Mouse (Mus musculus): ENCODE measurements around the gene Desi1.
A peak's percentile ranks its signal among the peaks of the same experiment; 100 is the strongest.
"Not testable (repeated sequence)": the region's sequence is repeated elsewhere in the genome, so short reads cannot be mapped to it uniquely, and the experiment has no call there.

Desi1 gene

GRCm38 (mm10) chr15:82017461-82017860, 16.2 kb downstream of the Desi1 start:
- DNase-seq: no peak

DNA sequence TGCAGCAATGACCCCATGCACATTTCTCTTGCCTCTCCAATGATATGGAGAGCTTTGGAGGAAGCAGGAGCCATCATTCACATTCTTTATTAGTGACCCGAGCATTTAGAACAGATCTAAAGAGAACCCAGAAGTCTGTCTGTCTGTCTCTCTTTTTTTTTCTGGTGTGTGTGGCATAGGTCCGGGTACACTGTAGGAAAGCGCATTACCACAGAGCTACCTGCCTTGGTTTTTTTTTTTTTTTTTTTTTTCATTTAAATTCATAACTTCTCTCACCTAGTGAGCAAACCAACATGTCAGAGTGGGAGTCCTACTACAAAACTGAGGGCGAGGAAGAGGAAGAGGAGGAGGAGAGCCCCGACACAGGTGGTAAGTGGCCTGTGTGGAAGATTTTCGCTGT, 16.8 kb downstream of the Desi1 start:
- DNase-seq: no peak

GRCm38 (mm10) chr15:82016101-82016808, 17.4 kb downstream of the Desi1 start:
- DNase-seq: peak; percentile 99

DNA sequence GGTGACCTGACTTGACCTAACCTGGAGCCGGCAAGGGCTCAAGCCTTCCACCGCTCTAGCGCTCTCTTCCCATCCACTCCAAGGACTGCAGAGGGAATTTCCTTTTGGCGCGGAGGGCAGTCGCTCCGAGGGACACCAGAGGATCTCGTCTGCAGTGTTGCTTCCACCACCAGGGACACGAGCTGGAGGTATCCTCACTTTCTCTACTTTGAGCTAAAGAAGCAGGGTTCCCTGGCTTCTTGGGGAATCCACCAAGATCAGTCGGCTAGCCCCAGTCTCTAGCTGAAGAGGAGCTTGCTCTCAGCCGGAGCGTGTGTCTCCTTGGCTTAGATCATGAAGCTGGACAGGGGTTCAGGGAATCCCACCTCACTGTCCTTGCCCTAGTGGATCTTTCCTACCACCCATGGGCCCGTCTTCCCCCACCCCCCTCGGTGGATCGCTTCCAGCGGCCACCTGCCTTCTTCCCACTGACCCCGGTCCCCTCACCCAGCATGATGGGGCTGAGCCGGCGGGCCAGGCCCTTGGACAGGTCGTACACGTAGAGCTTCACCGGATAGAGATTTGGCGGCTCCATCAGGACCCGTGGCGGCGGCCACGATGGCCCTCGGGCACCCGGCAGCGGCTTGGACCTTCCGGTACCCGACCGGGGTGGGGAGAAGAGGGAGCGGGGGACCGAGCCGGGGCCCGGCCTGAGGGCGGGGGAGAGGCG, 18.1 kb downstream of the Desi1 start:
- peak; percentile 62 for DNase-seq

DNA sequence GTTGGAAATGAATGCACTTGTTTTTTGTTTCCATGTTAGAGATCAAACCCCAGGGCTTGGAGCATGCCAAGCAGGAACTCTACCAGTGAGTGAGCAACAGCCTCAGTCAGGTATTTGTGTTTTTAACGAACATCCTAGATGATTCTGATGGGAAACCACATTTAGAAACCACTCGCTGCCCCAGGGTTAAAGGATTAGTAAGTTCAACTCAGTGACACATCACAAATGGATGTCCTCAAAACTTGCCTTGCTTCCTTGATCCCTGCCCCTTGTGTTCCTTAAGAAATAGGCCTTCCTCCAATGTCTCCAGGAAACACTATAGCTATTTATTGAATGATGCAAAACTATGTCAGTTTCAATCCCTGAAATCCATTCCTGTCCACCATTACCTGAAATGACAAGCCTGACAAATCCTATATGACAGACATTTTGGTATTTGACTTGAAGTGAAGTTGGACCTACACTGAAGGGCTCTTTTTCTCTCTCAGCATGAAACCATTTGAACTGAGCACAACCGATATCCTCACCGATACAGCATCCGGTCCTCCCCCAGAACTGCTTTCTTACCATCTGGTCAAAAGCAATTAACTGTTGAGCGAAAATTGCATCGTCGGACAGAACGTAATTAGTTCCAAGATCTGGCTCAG, 18.8 kb downstream of the Desi1 start:
- DNase-seq: no peak

GRCm38 (mm10) chr15:82011947-82012346, 21.7 kb downstream of the Desi1 start:
- DNase-seq: no peak

DNA sequence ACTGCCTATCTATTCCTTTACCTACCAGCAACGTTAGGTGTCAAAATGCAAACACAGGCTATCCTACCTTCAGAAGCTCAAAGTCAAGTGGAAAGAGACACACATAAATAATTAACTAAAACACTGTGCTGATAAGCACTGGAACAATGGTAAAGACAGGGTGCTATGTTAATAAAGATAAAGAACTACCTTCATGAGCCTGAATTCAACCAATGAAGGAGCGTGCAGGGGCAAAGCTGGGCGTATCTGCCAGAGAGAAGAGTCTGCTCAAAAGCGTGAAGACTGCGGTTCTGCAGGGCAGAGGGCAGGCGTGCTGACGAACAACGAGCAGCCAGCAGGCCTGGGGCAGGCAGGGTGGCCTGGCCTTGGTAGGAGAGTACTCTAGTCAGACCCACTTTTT, 29.4 kb downstream of the Desi1 start:
- DNase-seq: no peak

DNA sequence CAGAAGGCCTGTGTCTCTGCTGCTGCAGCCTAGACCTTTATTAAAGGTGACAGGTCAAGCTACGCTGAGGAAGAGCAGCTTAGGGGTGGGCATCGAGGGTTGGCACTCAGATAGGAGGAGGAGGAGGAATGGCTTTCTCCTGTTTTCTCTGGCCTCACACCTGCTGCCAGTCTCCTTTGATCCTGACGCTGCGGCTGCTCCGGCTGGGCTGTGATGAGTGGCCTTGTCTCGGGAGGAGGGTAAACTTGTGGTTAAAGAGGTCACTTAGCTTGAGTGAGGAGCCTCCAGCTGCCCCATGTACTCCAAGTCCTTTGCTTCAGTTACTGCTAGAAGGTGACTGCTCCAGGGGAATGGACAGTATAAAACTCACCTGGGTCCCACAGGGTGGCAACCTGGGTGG, 39.7 kb downstream of the Desi1 start:
- DNase-seq: no peak

DNA sequence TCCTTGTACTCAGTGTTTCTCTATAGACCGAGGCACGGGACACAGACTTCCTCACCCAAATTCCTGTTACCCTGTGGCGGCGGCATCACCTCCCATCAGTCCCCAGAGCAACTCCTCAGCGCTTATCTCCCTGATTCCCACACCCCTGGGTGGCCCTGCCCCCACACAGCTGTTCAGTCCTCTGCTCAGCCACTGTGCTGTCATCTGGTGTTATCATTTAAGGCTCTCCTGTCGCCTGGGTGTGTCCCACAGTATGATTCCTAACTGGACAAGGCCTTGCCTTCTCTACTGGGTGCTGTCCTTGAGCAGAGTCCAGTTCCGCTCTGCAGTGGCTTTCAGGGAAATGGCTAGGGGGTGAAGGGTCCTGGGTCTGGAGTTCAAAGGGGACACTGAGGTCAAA, 43.1 kb downstream of the Desi1 start:
- no peak for DNase-seq

DNA sequence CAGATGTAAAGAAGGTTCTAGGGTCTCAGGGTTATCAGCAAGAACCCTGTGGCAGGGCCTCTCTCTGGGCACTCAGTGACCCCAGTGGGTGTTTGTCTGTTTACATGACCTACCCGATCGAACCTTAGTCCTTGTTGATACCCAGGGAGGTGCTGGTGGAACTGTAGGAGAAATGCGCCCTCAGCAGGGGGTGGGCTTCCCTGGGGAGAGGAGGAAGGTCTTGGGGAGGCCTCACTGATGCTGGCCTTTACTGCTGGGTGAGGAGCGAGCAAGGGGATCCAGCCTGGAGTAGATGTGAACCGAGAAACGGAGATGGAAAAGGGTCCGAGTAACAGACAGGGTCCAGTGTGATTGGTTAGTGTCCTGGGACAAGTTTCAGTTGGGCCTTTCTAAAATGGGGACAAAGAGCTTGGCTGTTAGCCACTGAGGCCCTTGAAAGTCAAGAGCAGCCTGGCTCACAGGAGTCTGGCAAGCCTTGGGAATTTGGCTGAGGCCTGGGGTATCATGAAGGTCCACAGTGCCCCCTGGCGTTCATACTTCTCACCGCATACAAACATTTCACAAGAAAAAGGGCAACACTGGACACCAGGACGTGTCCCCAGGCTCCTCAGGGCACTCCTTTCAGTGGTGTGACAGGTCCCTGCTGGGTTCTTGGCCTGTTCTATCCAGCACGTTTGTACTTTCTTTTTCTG, 44.1 kb downstream of the Desi1 start:
- DNase-seq: peak; percentile 94

GRCm38 (mm10) chr15:81987646-81988045, 46.0 kb downstream of the Desi1 start, which contains the start of gene Xrcc6:
Gene Xrcc6, plus strand, starts transcription at chr15:81987835.
- DNase-seq: no peak

GRCm38 (mm10) chr15:81985267-81986161, 48.1 kb downstream of the Desi1 start:
- DNase-seq: no peak

- DNase-seq: no peak
Measured at GRCm38 (mm10) chr15:81982173-81982572, 51.5 kb downstream of the Desi1 start.

DNA sequence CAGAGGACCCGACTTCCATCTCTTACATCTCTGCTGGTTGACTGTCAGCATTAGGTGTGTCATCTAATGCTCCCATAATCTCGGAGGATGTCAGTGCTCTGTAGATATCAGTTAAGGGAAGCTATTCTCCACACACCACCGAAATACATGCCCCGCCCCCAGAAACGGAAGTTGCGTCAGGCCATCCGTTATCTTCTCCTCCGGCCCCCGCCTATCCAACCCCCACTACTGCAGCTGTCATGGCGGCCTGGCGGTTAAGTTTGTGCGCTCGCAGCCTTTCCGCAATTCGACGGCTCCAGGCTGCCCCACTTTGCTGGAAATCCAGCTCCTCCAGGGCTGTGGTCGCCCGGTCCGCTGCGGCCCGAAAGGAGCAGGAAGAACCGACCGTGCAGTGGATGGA, 53.3 kb downstream of the Desi1 start, which contains the start of gene 1700029P11Rik:
TSS of gene 1700029P11Rik (plus strand) at position 220 of the 400 bp plus-strand sequence.
- no peak for DNase-seq

GRCm38 (mm10) chr15:81975156-81975555, 58.5 kb downstream of the Desi1 start:
- not testable (repeated sequence) for DNase-seq

- DNase-seq: not testable (repeated sequence)
Measured at GRCm38 (mm10) chr15:81970498-81970897, 63.2 kb downstream of the Desi1 start.

- DNase-seq: not testable (repeated sequence)
Measured at GRCm38 (mm10) chr15:81969635-81970034, 64.0 kb downstream of the Desi1 start.

- DNase-seq: no peak
Measured at GRCm38 (mm10) chr15:81969173-81969572, 64.5 kb downstream of the Desi1 start.

DNA sequence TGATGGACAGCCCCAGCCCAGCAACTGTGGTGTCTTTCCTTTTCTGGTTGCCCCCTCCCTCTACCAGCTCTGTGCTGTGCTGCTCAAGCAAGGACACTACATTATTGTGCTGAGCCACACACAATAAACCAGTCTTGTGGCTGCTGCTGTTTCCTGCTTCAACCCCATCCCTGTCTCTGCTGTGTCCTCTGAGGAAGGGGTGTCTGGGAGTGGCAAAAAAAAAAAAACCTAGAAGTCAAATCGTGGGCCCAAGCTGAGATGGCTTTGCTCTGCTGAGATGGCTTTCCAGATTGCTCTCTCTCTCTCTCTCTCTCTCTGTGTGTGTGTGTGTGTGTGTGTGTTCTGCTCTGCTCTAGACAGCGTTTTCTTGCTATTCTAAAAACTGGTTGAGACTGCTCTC, 65.2 kb downstream of the Desi1 start:
- DNase-seq: no peak

DNA sequence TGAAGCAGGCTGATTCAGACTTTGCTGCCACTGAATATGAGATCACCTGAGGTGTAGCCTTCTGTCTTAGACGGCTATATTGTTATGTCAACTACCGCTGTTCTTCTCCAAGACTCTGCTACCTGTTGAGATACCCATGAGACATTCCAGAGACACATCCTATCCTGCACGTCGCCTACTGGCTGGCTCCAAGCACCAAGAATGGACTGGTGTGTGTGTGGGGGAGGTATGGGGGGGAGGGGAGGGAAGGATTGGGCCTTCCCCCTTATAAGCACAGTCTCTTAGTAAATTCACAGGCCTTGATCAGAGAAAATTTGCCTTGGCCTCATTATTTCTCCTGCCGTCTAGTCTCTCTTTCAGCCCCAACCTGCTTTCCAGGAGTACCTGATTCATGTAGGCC, 65.8 kb downstream of the Desi1 start:
- DNase-seq: no peak

DNA sequence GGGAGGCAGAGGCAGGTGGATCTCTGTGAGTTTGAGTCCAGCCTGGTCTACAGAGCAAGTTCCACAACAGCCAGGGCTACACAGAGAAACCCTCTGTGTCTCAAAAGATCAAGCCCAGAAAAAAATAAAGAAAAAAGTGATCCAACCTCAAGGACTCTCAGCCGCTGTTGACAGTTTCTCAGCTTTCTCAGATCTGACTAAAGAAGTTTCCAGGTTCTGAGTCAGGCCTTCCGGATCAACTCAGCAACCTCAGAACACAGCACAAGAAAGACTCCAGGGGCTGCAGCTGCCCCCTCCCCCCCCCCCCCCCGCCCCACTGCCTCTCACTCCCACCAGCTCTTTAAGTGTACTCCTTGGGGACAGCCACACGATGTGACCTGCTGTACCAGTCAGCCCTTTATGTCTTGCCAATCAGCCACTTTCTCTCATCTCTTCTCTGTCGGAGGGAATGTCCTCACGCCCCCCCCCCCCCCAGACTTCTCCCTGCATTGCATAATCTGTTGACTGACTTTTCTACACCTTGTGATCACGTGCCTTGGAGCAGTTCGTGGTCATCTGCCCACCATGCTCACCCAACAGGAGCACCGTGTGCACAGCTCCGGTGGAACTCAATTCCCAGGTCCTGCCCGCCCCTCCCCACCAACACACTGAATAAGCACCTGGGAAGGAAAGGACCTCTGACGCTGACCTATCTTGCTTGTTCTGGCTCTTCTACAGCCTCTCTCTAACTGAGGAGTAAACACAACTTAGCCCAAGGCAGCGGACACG, 67.4 kb downstream of the Desi1 start:
- no peak for DNase-seq

All from cerebellum, adult 9-10 months (tissue).